Mouse (Mus musculus): ENCODE data around the gene Gm5916. TPM values are rescaled to one million over a fixed set of nuclear protein-coding genes. Genes with fewer than 3 reads are reported as not detected.

Gene Gm5916
- polyA plus RNA-seq (2017; shearing (Covaris generic)) = not detected

GRCm38 (mm10) chr9:36128679-36129078 is at the start of gene Gm5916:
Gene Gm5916 (minus strand): TSS chr9:36128779.
- ATAC-seq = no peak

Other genes starting within 250 kb of the Gm5916 start
- gene 9230113P08Rik, start 220.4 kb downstream of the Gm5916 start, polyA plus RNA-seq (2017; shearing (Covaris generic)) = not detected

Data from activated CD4-positive, CD25-positive, alpha-beta regulatory T cell, adult 4 months (primary cell).